Mouse (Mus musculus) left cerebral cortex, postnatal 25 days (tissue): ENCODE results near the gene Parp16. TPM values are rescaled to one million over a fixed set of nuclear protein-coding genes. Genes with fewer than 3 reads are reported as not detected.
A peak's percentile ranks its signal among the peaks of the same experiment; 100 is the strongest.
"Not testable (repeated sequence)": the region's sequence is repeated elsewhere in the genome, so short reads cannot be mapped to it uniquely, and the experiment has no call there.

ENCODE experiments used
- DNase-seq, 2 experiments: peaks; one replicate each; pipeline ENCODE4 v3.0.0; 2022; ENCODE audit warnings: low spot score in 2 of 2, mixed read lengths in 1 of 2
- intact Hi-C: fragments of 180-260 bp; cut with DNase I; formaldehyde crosslinking; loops from one replicate; pipeline ENCODE4 v1.15.1; 2025
- total RNA-seq, 2 experiments: library from RNA; stranded (reverse); gene quantifications; 2 replicates each; pipeline ENCODE4 v1.2.3; 2021

Gene Parp16
- total RNA-seq, 2 experiments from 2014 or later: 3.3 to 3.6 TPM

GRCm38 (mm10) chr9:65205049-65205815, 10.1 kb downstream of the Parp16 start:
- intact Hi-C loops: no loop called here
- no peak for DNase-seq

- DNase-seq, intact Hi-C loops: not testable (repeated sequence)
These were observed 12.1 kb downstream of the Parp16 start for GRCm38 (mm10) chr9:65207041-65207815.

GRCm38 (mm10) chr9:65208293-65209179, 13.4 kb downstream of the Parp16 start:
- no peak for DNase-seq
- intact Hi-C loops: no loop called here

- DNase-seq: no peak
- intact Hi-C loops: no loop called here
These were observed 16.4 kb downstream of the Parp16 start for GRCm38 (mm10) chr9:65211598-65211997.

GRCm38 (mm10) chr9:65214425-65214777, 19.2 kb downstream of the Parp16 start:
- intact Hi-C loops: no loop called here
- DNase-seq: no peak

- intact Hi-C loops: loop anchor here (1.0 kb wide), 1 partner anchor 14 kb away; no protein-coding TSS in a partner anchor
- DNase-seq: peak; percentile 73 to 82
These were observed 19.8 kb downstream of the Parp16 start for GRCm38 (mm10) chr9:65214778-65215493.

GRCm38 (mm10) chr9:65215494-65216126, 20.5 kb downstream of the Parp16 start:
- intact Hi-C loops: loop anchor here (1.0 kb wide), 1 partner anchor 14 kb away; no protein-coding TSS in a partner anchor
- no peak for DNase-seq

- DNase-seq: no peak
- intact Hi-C loops: no loop called here
These were observed 21.8 kb downstream of the Parp16 start for GRCm38 (mm10) chr9:65216972-65217371.

GRCm38 (mm10) chr9:65217661-65218060, 22.5 kb downstream of the Parp16 start:
- no peak for DNase-seq
- intact Hi-C loops: no loop called here

GRCm38 (mm10) chr9:65218916-65219315, 23.8 kb downstream of the Parp16 start:
- intact Hi-C loops: no loop called here
- DNase-seq: no peak

GRCm38 (mm10) chr9:65220398-65220797, 25.2 kb downstream of the Parp16 start:
- intact Hi-C loops, DNase-seq: not testable (repeated sequence)

GRCm38 (mm10) chr9:65223927-65224326, 28.8 kb downstream of the Parp16 start:
- intact Hi-C loops: loop anchor here (2.0 kb wide), 1 partner anchor 59 kb away; no protein-coding TSS in a partner anchor
- DNase-seq: no peak

GRCm38 (mm10) chr9:65225795-65226194, 30.6 kb downstream of the Parp16 start:
- intact Hi-C loops: loop anchor here (2.0 kb wide), 1 partner anchor 57 kb away; no protein-coding TSS in a partner anchor
- no peak for DNase-seq

- no peak for DNase-seq
- intact Hi-C loops: no loop called here
These were observed 35.1 kb downstream of the Parp16 start for GRCm38 (mm10) chr9:65230250-65230649.

GRCm38 (mm10) chr9:65231284-65231683, 36.1 kb downstream of the Parp16 start:
- no peak for DNase-seq
- intact Hi-C loops: no loop called here

- intact Hi-C loops: no loop called here
- DNase-seq: no peak
These were observed 38.3 kb downstream of the Parp16 start for GRCm38 (mm10) chr9:65233243-65233985.

GRCm38 (mm10) chr9:65234734-65235133, 39.6 kb downstream of the Parp16 start:
- no peak for DNase-seq
- intact Hi-C loops: no loop called here

GRCm38 (mm10) chr9:65235601-65236000, 40.4 kb downstream of the Parp16 start:
- intact Hi-C loops: no loop called here
- DNase-seq: no peak
